Mouse (Mus musculus) bone marrow macrophage, adult 2 months (primary cell): ENCODE data around the gene Nxpe2.

Experiments used
- CTCF ChIP-seq: IDR thresholded peaks from 2 replicates; pipeline ENCODE4 v1.5.1; 2012; ENCODE audit warnings: low read depth, mild to moderate bottlenecking, low read length, moderate library complexity
- POLR2A ChIP-seq: IDR thresholded peaks from 2 replicates; pipeline ENCODE4 v1.6.1; 2012; ENCODE audit warnings: mild to moderate bottlenecking, low read depth, low read length, borderline replicate concordance

- TF ChIP-seq CTCF (no peak), POLR2A (no peak)
Measured at GRCm38 (mm10) chr9:48389983-48390382, 36.7 kb upstream of the Nxpe2 start.
